Mouse (Mus musculus): ENCODE measurements around the gene Stmn3. TPM values are rescaled to one million over a fixed set of nuclear protein-coding genes. Genes with fewer than 3 reads are reported as not detected.

Stmn3 gene
- polyA plus RNA-seq, 1 experiment from 2014 or later, result 1,443 TPM

GRCm38 (mm10) chr2:181279968-181280367, 34.3 kb downstream of the Stmn3 start:
- WGBS, result 64% methylated on average over 1 of the region's 1 CpGs
- Histone ChIP-seq H3K4me1 (no peaks in the 10 kb centered on the region), H3K9me3 (no peaks in the 10 kb centered on the region), H3K4me3 (no peak overlapping the region), H3K4me2 (no peak overlapping the region), H3K36me3 (replicated peaks) (peaks cover 3% of the 10 kb centered on the region; the same call in 1 of the 2 replicates), H3K9ac (no peak overlapping the region), H3K27ac (no peak overlapping the region), H3K27me3 (replicated peaks) (no peaks in the 10 kb centered on the region)
- no peak for ATAC-seq (replicated peaks)

GRCm38 (mm10) chr2:181277866-181278265, 36.4 kb downstream of the Stmn3 start:
- WGBS, result 88% methylated on average over 3 of the region's 3 CpGs
- no peak for ATAC-seq (replicated peaks)
- Histone ChIP-seq H3K27me3 (replicated peaks) (no peaks in the 10 kb centered on the region), H3K36me3 (replicated peaks) (peaks cover 10% of the 10 kb centered on the region; the same call in 1 of the 2 replicates), H3K4me2 (no peak overlapping the region), H3K27ac (no peak overlapping the region), H3K9ac (no peak overlapping the region), H3K4me1 (no peaks in the 10 kb centered on the region), H3K4me3 (no peak overlapping the region), H3K9me3 (no peaks in the 10 kb centered on the region)

- Histone ChIP-seq H3K27ac (no peak overlapping the region), H3K27me3 (replicated peaks) (no peaks in the 10 kb centered on the region), H3K9me3 (no peaks in the 10 kb centered on the region), H3K4me3 (no peak overlapping the region), H3K9ac (no peak overlapping the region), H3K4me2 (no peak overlapping the region), H3K4me1 (no peaks in the 10 kb centered on the region), H3K36me3 (replicated peaks) (peaks cover 10% of the 10 kb centered on the region; the same call in 1 of the 2 replicates)
- ATAC-seq (replicated peaks), result no peak
- 90% methylated on average over 1 of the region's 1 CpGs for WGBS
These were observed 37.5 kb downstream of the Stmn3 start for GRCm38 (mm10) chr2:181276766-181277165.

- H3K36me3 ChIP-seq (replicated peaks), result peaks cover 23% of the 10 kb centered on the region; the same call in 1 of the 2 replicates
- H3K4me3 ChIP-seq, result no peak overlapping the region
- no peak overlapping the region for H3K27ac ChIP-seq
- no peaks in the 10 kb centered on the region for H3K9me3 ChIP-seq
- no peaks in the 10 kb centered on the region for H3K4me1 ChIP-seq
- no peak for ATAC-seq (replicated peaks)
- whole genome bisulfite sequencing, result 81% methylated on average over 4 of the region's 4 CpGs
- H3K9ac ChIP-seq, result no peak overlapping the region
- H3K4me2 ChIP-seq, result no peak overlapping the region
- no peaks in the 10 kb centered on the region for H3K27me3 ChIP-seq (replicated peaks)
These were observed 39.7 kb downstream of the Stmn3 start for GRCm38 (mm10) chr2:181274639-181275038.

- no peak for ATAC-seq (replicated peaks)
- peaks cover 28% of the 10 kb centered on the region; the same call in 1 of the 2 replicates for H3K36me3 ChIP-seq (replicated peaks)
- H3K4me1 ChIP-seq, result no peaks in the 10 kb centered on the region
- 93% methylated on average over 2 of the region's 2 CpGs for WGBS
- no peak overlapping the region for H3K27ac ChIP-seq
- no peaks in the 10 kb centered on the region for H3K9me3 ChIP-seq
- H3K4me2 ChIP-seq, result no peak overlapping the region
- H3K4me3 ChIP-seq, result no peak overlapping the region
- no peak overlapping the region for H3K9ac ChIP-seq
- no peaks in the 10 kb centered on the region for H3K27me3 ChIP-seq (replicated peaks)
These were observed 40.5 kb downstream of the Stmn3 start for GRCm38 (mm10) chr2:181273829-181274228.

GRCm38 (mm10) chr2:181272092-181272491, 42.2 kb downstream of the Stmn3 start:
- no peak overlapping the region for H3K4me2 ChIP-seq
- H3K27ac ChIP-seq, result no peak overlapping the region
- no peaks in the 10 kb centered on the region for H3K9me3 ChIP-seq
- 93% methylated on average over 2 of the region's 2 CpGs for WGBS
- no peak overlapping the region for H3K4me3 ChIP-seq
- no peaks in the 10 kb centered on the region for H3K27me3 ChIP-seq (replicated peaks)
- H3K4me1 ChIP-seq, result no peaks in the 10 kb centered on the region
- ATAC-seq (replicated peaks), result no peak
- peaks cover 31% of the 10 kb centered on the region; the same call in 1 of the 2 replicates for H3K36me3 ChIP-seq (replicated peaks)
- no peak overlapping the region for H3K9ac ChIP-seq

- H3K9me3 ChIP-seq, result no peaks in the 10 kb centered on the region
- WGBS, result 97% methylated on average over 2 of the region's 2 CpGs
- no peak for ATAC-seq (replicated peaks)
- H3K9ac ChIP-seq, result no peak overlapping the region
- H3K4me2 ChIP-seq, result no peak overlapping the region
- no peak overlapping the region for H3K4me3 ChIP-seq
- H3K4me1 ChIP-seq, result no peaks in the 10 kb centered on the region
- H3K27me3 ChIP-seq (replicated peaks), result no peaks in the 10 kb centered on the region
- H3K36me3 ChIP-seq (replicated peaks), result peaks cover 48% of the 10 kb centered on the region
- H3K27ac ChIP-seq, result no peak overlapping the region
These were observed 47.5 kb downstream of the Stmn3 start for GRCm38 (mm10) chr2:181266839-181267238.

Other genes with a start within 250 kb of the Stmn3 start
- 54.0 and 62.5 TPM in 2 replicates for gene Kcnq2, start 179.2 kb downstream of the Stmn3 start, polyA plus RNA-seq (2015; fragmentation: Nextera tagmentation; extraction: Ambion mirVana)
- gene Eef1a2, start 157.5 kb downstream of the Stmn3 start, polyA plus RNA-seq (2015; fragmentation: Nextera tagmentation; extraction: Ambion mirVana), result 11.5 and 12.1 TPM in 2 replicates
- gene Ppdpf, start 127.3 kb downstream of the Stmn3 start, polyA plus RNA-seq (2015; fragmentation: Nextera tagmentation; extraction: Ambion mirVana), result 432 and 436 TPM in 2 replicates
- gene Ptk6, start 111.7 kb downstream of the Stmn3 start, polyA plus RNA-seq (2015; fragmentation: Nextera tagmentation; extraction: Ambion mirVana), result not detected in 2 replicates
- 0.18 and 0.22 TPM in 2 replicates for gene Srms, start 101.3 kb downstream of the Stmn3 start, polyA plus RNA-seq (2015; fragmentation: Nextera tagmentation; extraction: Ambion mirVana)
- 0.14 and 0.24 TPM in 2 replicates for gene Fndc11, start 94.5 kb downstream of the Stmn3 start, polyA plus RNA-seq (2015; fragmentation: Nextera tagmentation; extraction: Ambion mirVana)
- gene Helz2, start 72.5 kb downstream of the Stmn3 start, polyA plus RNA-seq (2015; fragmentation: Nextera tagmentation; extraction: Ambion mirVana), result 0.40 and 0.66 TPM in 2 replicates
- 18.1 and 19.4 TPM in 2 replicates for gene Gmeb2, start 26.5 kb downstream of the Stmn3 start, polyA plus RNA-seq (2015; fragmentation: Nextera tagmentation; extraction: Ambion mirVana)
- gene Rtel1, start 5.2 kb upstream of the Stmn3 start, polyA plus RNA-seq (2015; fragmentation: Nextera tagmentation; extraction: Ambion mirVana), result 44.1 and 50.0 TPM in 2 replicates
- 96.4 and 103 TPM in 2 replicates for gene Zgpat, start 50.4 kb upstream of the Stmn3 start, polyA plus RNA-seq (2015; fragmentation: Nextera tagmentation; extraction: Ambion mirVana)
- gene Arfrp1, start 50.9 kb upstream of the Stmn3 start, polyA plus RNA-seq (2015; fragmentation: Nextera tagmentation; extraction: Ambion mirVana), result 96.4 and 99.7 TPM in 2 replicates
- 66.3 and 71.4 TPM in 2 replicates for gene Lime1, start 65.6 kb upstream of the Stmn3 start, polyA plus RNA-seq (2015; fragmentation: Nextera tagmentation; extraction: Ambion mirVana)
- gene Zbtb46, start 144.9 kb upstream of the Stmn3 start, polyA plus RNA-seq (2015; fragmentation: Nextera tagmentation; extraction: Ambion mirVana), result 23.8 and 26.0 TPM in 2 replicates
- 0.09 and 0.12 TPM in 2 replicates for gene Abhd16b, start 178.7 kb upstream of the Stmn3 start, polyA plus RNA-seq (2015; fragmentation: Nextera tagmentation; extraction: Ambion mirVana)
- 117 TPM in 2 replicates for gene Tpd52l2, start 182.6 kb upstream of the Stmn3 start, polyA plus RNA-seq (2015; fragmentation: Nextera tagmentation; extraction: Ambion mirVana)
- 291 and 297 TPM in 2 replicates for gene Dnajc5, start 206.0 kb upstream of the Stmn3 start, polyA plus RNA-seq (2015; fragmentation: Nextera tagmentation; extraction: Ambion mirVana)

Data from midbrain, embryonic 15.5 days (tissue).